Mouse (Mus musculus) hindbrain, embryonic 13.5 days (tissue): ENCODE data around the gene Rasgef1c. TPM values are rescaled to one million over a fixed set of nuclear protein-coding genes. Genes with fewer than 3 reads are reported as not detected.

ENCODE experiments used
- ATAC-seq: fragments of 200-750 bp; cut with Nextera tagmentation; 2 replicates; pipeline ENCODE4 v1.8.0; 2017; ENCODE audit warnings: moderate TSS enrichment; ENCODE audit not compliant: low FRiP score
- H3K27ac ChIP-seq: fragments of 300-500 bp; sonication (generic); 2 replicates; pipeline ENCODE4 v1.5.1; 2015; ENCODE audit warnings: inconsistent platforms, mild to moderate bottlenecking, moderate library complexity
- H3K27me3 ChIP-seq: fragments of 300-500 bp; sonication (generic); 2 replicates; pipeline ENCODE4 v1.6.1; 2015; ENCODE audit warnings: mild to moderate bottlenecking, inconsistent platforms
- H3K36me3 ChIP-seq: fragments of 300-500 bp; sonication (generic); 2 replicates; pipeline ENCODE4 v1.6.1; 2015; ENCODE audit warnings: mild to moderate bottlenecking, inconsistent platforms
- H3K4me1 ChIP-seq: fragments of 300-500 bp; sonication (generic); replicated peaks from 2 replicates; pipeline ENCODE4 v1.6.1; 2015; ENCODE audit warnings: inconsistent platforms
- H3K4me2 ChIP-seq: fragments of 300-500 bp; sonication (generic); 2 replicates; pipeline ENCODE4 v1.6.1; 2015; ENCODE audit warnings: inconsistent platforms, mild to moderate bottlenecking, moderate library complexity
- H3K4me3 ChIP-seq: fragments of 300-500 bp; sonication (generic); 2 replicates; pipeline ENCODE4 v1.5.1; 2015; ENCODE audit warnings: mild to moderate bottlenecking, inconsistent platforms
- H3K9ac ChIP-seq: fragments of 300-500 bp; sonication (generic); 2 replicates; pipeline ENCODE4 v1.6.1; 2015; ENCODE audit warnings: mild to moderate bottlenecking, inconsistent platforms
- H3K9me3 ChIP-seq: fragments of 300-500 bp; sonication (generic); 2 replicates; pipeline ENCODE4 v1.6.1; 2016; ENCODE audit warnings: inconsistent platforms
- WGBS: fragments of 180-500 bp; shearing (Covaris S2); methylation state at CpG from one replicate; pipeline ENCODE4 v1.1.7; 2015; 5-methylcytosine and 5-hydroxymethylcytosine counted together
- polyA plus RNA-seq: library from polyadenylated mRNA; unstranded; fragments of >200 nt; fragmentation: Nextera tagmentation; extraction: Ambion mirVana; gene quantifications from 2 replicates; pipeline ENCODE4 v1.2.1, GENCODE M21; 2015

The Rasgef1c gene
- polyA plus RNA-seq, 1 experiment from 2014 or later, result 14.4 TPM

DNA sequence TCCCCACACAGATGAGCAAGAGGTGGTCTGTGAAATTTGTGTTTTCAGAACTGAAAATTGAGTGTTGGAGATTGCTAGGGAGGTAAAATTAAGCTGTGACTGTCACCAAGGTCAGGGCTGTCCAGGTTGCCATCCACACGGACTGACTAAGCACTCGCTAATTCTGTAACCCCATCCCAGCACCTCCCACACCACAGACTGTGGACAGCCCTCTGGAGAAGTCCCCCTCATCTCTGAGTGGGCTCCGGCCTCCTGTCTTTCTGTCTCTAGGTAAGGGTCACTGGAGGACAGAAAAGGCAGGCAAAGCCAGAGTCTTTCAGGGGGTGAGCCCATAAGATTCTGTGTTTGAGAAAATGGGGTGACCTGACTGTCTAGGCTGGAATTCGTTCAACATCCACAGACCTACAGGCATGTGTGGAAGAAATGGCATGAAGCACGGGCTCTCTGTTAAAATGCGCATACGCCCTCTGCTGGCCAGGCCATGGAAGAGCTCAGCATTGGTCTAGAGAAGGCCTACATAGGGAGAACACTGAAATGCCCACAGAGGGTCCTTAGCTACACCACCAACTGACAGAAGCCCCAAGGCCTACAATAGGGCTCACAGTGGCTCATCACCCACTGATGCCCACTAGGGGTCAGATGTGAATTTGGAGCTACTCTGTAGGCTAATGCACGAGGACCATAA, 54.1 kb downstream of the Rasgef1c start:
- WGBS, result 27% methylated on average over 8 of the region's 8 CpGs
- Histone ChIP-seq H3K4me1 (no peaks in the 10 kb centered on the region), H3K36me3 (no peaks in the 10 kb centered on the region), H3K9me3 (no peaks in the 10 kb centered on the region), H3K4me2 (no peak overlapping the region), H3K27ac (no peak overlapping the region), H3K27me3 (peaks cover 11% of the 10 kb centered on the region; the same call in 1 of the 2 replicates), H3K4me3 (no peak overlapping the region), H3K9ac (no peak overlapping the region)
- peak; percentile 86 for ATAC-seq

DNA sequence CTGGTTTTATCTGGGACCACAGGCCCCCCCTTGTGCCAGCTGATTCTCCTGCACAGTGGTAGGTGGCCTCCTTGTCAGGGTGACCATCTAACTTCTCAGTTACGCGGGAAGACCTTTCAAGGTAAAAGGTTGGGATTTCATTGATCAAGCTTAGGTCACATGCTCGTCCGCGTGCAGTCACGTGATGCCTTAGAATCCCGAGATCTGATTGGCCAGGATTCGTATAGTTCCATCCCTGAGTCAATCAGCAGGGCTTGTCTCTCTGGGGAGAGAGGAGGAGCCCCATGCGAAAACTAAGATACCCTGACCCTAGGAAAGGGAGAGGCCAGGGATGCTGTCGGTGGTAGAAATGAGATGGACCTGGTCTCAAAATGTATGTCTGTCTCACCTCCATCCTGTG, 56.4 kb downstream of the Rasgef1c start:
- no peak overlapping the region for H3K4me3 ChIP-seq
- H3K4me1 ChIP-seq, result no peaks in the 10 kb centered on the region
- no peaks in the 10 kb centered on the region for H3K36me3 ChIP-seq
- 85% methylated on average over 10 of the region's 10 CpGs for WGBS
- H3K9me3 ChIP-seq, result no peaks in the 10 kb centered on the region
- no peak overlapping the region for H3K27ac ChIP-seq
- H3K4me2 ChIP-seq, result no peak overlapping the region
- H3K27me3 ChIP-seq, result peaks cover 15% of the 10 kb centered on the region; the same call in 1 of the 2 replicates
- no peak overlapping the region for H3K9ac ChIP-seq
- no peak for ATAC-seq

DNA sequence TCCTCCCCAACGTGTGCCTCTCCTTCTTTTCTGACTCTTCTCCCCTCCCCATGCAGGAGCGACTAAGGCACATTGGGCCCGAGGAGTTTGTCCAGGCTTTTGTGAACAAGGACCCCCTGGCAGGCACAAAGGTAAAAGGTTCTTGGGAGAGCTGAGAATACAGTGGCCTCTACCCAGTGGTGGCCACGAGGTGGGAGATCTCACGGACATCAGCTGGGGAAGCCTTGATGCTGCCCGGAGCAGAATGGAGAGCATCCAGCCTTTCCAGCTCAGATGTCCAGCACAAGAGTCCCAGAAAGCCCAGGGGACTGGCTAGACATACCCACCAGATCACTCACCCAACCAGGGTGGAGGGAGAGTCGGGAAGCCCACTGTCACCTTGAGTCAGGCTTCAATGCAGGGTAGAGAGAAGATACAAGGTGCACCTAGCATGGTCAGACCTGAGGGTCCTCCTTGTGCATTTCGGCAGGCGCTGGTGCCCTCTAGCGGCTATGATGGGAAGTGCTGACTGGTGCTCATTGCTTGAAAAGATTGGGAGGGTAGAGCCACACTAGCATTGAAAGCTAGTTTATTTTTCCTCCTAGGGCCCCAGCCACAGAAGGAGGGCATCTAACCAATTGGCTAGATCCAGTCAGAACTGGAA, 59.6 kb downstream of the Rasgef1c start:
- Histone ChIP-seq H3K27ac (no peak overlapping the region), H3K27me3 (peaks cover 6% of the 10 kb centered on the region; the same call in 1 of the 2 replicates), H3K36me3 (no peaks in the 10 kb centered on the region), H3K4me2 (no peak overlapping the region), H3K4me3 (no peak overlapping the region), H3K9me3 (no peaks in the 10 kb centered on the region), H3K4me1 (no peaks in the 10 kb centered on the region), H3K9ac (no peak overlapping the region)
- ATAC-seq, result peak; percentile 78
- WGBS, result 39% methylated on average over 10 of the region's 10 CpGs

DNA sequence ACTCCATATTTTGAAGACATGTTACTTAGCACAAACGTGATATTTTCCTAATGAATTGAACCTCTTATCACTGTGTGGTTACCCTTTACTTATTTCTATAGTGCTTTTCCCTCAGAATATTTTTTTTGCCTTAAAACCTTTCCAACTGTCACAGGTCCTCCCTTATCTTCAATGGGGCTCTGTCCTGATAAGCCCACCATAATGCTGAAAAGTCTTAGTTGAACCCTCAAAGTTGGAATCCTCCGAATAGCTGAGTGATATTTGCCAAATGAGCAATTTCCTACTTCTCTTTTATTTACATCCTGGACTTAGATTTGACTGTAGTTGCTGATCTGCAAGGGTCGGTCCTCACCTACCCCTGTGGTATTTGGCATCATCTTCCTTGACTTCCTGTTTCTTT, 63.7 kb downstream of the Rasgef1c start:
- no peak overlapping the region for H3K27ac ChIP-seq
- no peaks in the 10 kb centered on the region for H3K4me1 ChIP-seq
- no peak overlapping the region for H3K4me2 ChIP-seq
- 77% methylated on average over 3 of the region's 3 CpGs for WGBS
- H3K36me3 ChIP-seq, result peaks cover 3% of the 10 kb centered on the region; the same call in 1 of the 2 replicates
- H3K9ac ChIP-seq, result no peak overlapping the region
- no peak for ATAC-seq
- peaks cover 6% of the 10 kb centered on the region; the same call in 1 of the 2 replicates for H3K27me3 ChIP-seq
- no peaks in the 10 kb centered on the region for H3K9me3 ChIP-seq
- H3K4me3 ChIP-seq, result no peak overlapping the region

DNA sequence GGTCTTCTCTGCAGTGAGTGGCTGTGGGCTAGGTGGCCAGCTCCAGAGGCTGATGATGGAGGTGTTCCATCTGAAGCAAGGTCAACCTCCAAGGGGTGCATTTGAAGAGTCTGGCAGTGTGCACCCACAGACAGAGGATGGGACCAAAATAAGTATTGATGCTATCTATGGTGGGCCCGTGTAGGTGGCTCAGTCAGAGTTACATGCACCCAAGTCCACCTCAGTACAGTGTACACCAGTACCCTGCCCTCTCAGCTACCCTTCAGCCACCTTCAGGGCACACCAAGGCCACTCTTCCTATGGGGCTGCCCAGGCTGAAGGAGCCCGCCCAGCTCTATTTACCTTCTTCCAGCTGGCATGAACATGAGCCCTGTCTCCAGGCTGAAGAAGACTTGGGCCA, 68.1 kb downstream of the Rasgef1c start:
- no peak for ATAC-seq
- Histone ChIP-seq H3K4me1 (no peaks in the 10 kb centered on the region), H3K9me3 (no peaks in the 10 kb centered on the region), H3K4me2 (no peak overlapping the region), H3K9ac (no peak overlapping the region), H3K27me3 (no peaks in the 10 kb centered on the region), H3K36me3 (peaks cover 3% of the 10 kb centered on the region; the same call in 1 of the 2 replicates), H3K27ac (no peak overlapping the region), H3K4me3 (no peak overlapping the region)
- 92% methylated on average over 2 of the region's 2 CpGs for WGBS

DNA sequence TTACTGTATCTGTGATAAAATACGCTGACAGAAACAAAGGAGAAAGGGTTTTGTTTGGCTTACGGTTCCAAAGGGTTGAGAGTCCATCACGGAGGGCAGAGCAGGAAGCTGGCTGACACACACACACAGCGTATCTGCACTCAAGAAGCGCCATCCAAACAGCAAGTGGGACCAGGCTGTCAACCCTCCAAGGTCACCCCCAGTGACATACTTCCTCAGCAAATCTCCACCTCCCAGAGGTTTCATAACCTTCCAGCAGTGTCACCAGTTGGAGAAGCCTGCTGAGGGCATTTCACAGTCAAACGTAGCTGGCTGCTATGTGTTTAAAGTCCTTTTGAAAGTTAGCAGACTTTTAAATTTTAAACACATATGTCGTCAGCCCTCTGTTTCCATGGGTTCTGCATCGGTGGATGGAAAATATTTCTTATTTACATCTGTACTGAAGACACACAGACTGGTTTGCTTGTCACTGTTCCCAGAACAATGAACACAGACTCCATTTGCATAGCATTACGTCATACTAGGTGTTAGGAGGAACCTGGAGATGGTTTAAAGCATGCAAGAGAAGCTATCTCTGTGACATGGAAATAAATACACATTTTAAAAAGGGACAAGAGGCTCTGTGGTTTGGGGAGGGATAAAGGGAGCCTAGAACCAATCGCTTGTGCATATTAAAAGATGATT, 72.2 kb downstream of the Rasgef1c start:
- no peak overlapping the region for H3K4me2 ChIP-seq
- no peaks in the 10 kb centered on the region for H3K9me3 ChIP-seq
- H3K4me3 ChIP-seq, result no peak overlapping the region
- H3K27ac ChIP-seq, result no peak overlapping the region
- no peaks in the 10 kb centered on the region for H3K27me3 ChIP-seq
- no peaks in the 10 kb centered on the region for H3K4me1 ChIP-seq
- no peak for ATAC-seq
- H3K36me3 ChIP-seq, result peaks cover 3% of the 10 kb centered on the region; the same call in 1 of the 2 replicates
- 83% methylated on average over 10 of the region's 10 CpGs for WGBS
- no peak overlapping the region for H3K9ac ChIP-seq

DNA sequence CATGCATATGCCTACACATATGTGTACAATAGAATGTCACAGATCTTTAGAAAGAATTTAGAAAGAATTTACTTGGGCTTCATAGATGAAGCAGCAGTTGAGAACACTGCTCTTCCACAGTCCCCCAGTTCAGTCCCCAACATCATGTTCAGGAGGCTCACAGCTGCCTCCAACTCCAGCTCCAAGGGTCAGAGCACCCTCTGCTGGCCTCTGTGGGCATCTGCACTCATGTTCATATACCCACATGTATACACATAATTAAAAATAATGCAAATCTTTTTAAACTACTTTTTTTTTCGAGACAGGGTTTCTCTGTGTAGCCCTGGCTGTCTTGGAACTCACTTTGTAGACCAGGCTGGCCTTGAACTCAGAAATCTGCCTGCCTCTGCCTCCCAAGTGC, 73.0 kb downstream of the Rasgef1c start:
- no peak for ATAC-seq
- H3K4me2 ChIP-seq, result no peak overlapping the region
- no peak overlapping the region for H3K9ac ChIP-seq
- H3K36me3 ChIP-seq, result peaks cover 2% of the 10 kb centered on the region; the same call in 1 of the 2 replicates
- H3K4me3 ChIP-seq, result no peak overlapping the region
- WGBS, result 65% methylated on average over 1 of the region's 1 CpGs
- no peaks in the 10 kb centered on the region for H3K27me3 ChIP-seq
- H3K9me3 ChIP-seq, result no peaks in the 10 kb centered on the region
- no peak overlapping the region for H3K27ac ChIP-seq
- no peaks in the 10 kb centered on the region for H3K4me1 ChIP-seq

DNA sequence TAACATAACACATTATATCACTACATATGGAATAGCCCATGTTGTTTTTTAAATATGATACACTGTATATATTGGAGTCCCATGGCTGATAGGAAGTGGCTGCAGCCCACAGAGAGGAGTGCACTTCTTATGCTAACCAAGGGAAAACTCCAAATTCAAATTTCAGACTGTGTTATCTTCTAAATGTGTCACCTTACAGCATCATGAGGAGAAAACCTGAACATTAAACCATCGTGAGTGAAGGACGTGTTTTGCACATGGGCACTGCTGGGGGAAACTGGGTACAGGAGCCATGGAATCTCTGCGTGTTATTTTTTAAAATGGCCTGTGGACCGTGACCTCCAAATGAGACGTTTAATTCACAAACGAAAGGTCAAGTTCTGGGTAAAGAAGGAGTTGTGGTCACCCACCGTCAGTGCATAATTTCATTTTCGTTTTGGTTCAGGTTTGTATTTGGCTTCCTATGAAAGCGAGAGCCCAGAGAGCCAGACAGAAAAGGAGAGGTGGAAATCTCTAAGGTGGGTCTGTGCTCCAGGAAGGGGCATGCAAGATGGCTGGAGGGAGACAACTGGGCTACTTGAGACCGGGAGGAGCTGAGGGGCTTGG, 76.4 kb downstream of the Rasgef1c start:
- no peaks in the 10 kb centered on the region for H3K27me3 ChIP-seq
- H3K4me1 ChIP-seq, result no peaks in the 10 kb centered on the region
- no peak overlapping the region for H3K4me2 ChIP-seq
- WGBS, result 85% methylated on average over 10 of the region's 10 CpGs
- no peak overlapping the region for H3K4me3 ChIP-seq
- H3K27ac ChIP-seq, result no peak overlapping the region
- no peaks in the 10 kb centered on the region for H3K9me3 ChIP-seq
- no peak overlapping the region for H3K9ac ChIP-seq
- no peak for ATAC-seq
- no peaks in the 10 kb centered on the region for H3K36me3 ChIP-seq

DNA sequence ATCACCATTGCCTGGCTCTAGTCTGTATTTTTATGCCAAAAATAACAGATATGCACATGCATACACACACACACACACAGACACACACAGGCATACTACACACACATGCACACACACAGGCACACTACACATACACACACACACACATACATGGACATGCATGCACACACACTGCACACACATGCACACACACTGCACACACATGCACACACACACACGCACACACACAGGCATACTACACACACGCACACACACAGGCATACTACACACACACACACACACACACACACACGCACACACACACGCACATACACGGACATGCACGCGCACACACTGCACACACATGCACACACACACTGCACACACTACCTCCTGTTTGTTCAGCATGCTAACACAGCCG, 77.3 kb downstream of the Rasgef1c start:
- Histone ChIP-seq H3K27me3 (no peaks in the 10 kb centered on the region), H3K4me2 (no peak overlapping the region), H3K9ac (no peak overlapping the region), H3K4me3 (no peak overlapping the region), H3K36me3 (no peaks in the 10 kb centered on the region), H3K9me3 (no peaks in the 10 kb centered on the region), H3K4me1 (no peaks in the 10 kb centered on the region), H3K27ac (no peak overlapping the region)
- no peak for ATAC-seq
- WGBS, result 94% methylated on average over 8 of the region's 8 CpGs

DNA sequence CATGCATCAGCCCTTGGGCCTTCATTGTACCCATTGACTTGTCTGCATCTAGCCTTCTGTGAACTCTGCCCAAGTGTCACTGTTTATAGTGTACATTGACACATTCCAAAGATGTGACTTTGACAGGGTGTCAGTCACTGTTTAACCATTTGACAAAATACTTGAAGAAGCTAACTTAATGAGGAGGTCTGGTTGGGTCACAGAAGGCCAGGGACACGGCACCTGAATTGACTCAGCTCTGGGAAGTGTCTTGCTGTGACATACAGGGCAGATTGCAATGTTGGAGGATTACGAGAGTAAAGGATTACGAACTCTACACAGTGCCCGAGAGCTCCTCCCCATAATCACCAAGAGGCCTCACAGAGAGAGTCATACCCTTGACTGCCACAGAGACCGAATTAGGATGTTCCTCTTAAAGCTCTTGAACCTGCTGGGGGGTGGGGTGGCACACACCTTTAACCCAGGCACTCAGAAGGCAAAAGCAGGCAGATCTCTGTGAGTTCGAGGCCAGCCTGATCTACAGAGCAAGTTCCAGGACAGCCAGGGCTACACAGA, 79.1 kb downstream of the Rasgef1c start:
- H3K4me3 ChIP-seq, result no peak overlapping the region
- H3K4me1 ChIP-seq, result no peaks in the 10 kb centered on the region
- no peak overlapping the region for H3K4me2 ChIP-seq
- H3K9me3 ChIP-seq, result no peaks in the 10 kb centered on the region
- H3K9ac ChIP-seq, result no peak overlapping the region
- no peaks in the 10 kb centered on the region for H3K27me3 ChIP-seq
- WGBS, result 86% methylated on average over 6 of the region's 6 CpGs
- no peaks in the 10 kb centered on the region for H3K36me3 ChIP-seq
- no peak for ATAC-seq
- H3K27ac ChIP-seq, result no peak overlapping the region

DNA sequence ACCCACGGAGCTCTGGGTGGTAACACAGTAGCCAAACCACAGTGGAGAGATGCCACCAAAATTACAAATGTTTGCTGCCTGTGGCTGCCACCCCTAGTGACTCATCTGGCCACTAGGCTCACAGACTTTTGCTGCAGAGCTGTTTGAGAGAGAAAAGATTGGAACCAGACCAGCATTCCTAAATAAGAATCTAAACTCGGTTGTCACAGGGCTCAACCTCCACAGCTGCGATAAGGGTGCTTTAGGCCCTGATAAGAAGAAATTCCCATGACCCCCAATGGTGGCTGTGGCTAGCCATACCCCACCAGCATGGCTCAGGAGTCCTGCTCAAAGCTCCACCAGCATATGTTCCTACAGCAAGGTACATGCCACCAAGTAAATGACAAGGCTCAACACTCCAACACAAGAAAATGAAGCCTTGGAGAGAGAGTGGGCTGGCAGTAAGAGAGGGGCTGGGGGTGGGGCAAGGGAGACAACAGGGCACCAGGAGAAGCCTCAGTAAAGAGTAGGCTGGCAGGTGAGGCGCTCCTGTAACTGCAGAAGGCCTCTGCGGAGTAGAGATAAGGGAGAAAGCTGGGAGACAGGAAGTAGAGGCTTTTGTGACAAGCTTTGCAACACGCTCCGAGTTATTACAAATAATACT, 79.8 kb downstream of the Rasgef1c start:
- WGBS, result 88% methylated on average over 7 of the region's 7 CpGs
- ATAC-seq, result no peak

DNA sequence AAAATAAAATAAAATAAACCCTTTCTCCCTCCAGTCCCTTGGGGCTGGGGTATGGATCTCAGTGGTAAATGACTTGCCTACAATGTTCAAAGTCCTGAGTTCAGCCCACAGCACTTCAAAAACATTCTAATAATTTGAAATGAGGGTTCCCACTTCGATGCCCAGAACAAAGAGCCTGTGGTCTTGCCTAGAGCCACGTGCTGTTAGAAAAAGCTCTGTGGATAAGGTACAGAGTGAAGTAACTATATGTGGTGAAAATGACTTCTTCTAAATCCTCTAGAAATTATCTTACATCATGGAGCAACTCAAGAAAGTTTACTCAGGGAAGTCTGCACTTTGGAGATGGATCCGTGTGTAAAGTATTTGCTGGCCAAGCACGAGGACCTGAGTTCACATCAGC, 80.5 kb downstream of the Rasgef1c start:
- Histone ChIP-seq H3K36me3 (no peaks in the 10 kb centered on the region), H3K27ac (no peak overlapping the region), H3K9ac (no peak overlapping the region), H3K4me1 (no peaks in the 10 kb centered on the region), H3K9me3 (no peaks in the 10 kb centered on the region), H3K4me3 (no peak overlapping the region), H3K27me3 (no peaks in the 10 kb centered on the region), H3K4me2 (no peak overlapping the region)
- no peak for ATAC-seq
- 88% methylated on average over 4 of the region's 4 CpGs for WGBS

More for the DNA sequence above, 79.8 kb downstream of the Rasgef1c start:
- Histone ChIP-seq H3K9me3 (no peaks in the 10 kb centered on the region), H3K27me3 (no peaks in the 10 kb centered on the region), H3K4me1 (no peaks in the 10 kb centered on the region), H3K27ac (no peak overlapping the region), H3K4me3 (no peak overlapping the region), H3K9ac (no peak overlapping the region), H3K4me2 (no peak overlapping the region), H3K36me3 (no peaks in the 10 kb centered on the region)
